Mouse (Mus musculus) embryonic stem cell, embryonic (primary cell): ENCODE data around the gene Ubac2.

Experiments used
- CTCF ChIA-PET, 4 experiments: fragments of 300-600 bp in 2 of 4; fragments of 350-600 bp in 2 of 4; sonication (Branson Sonifier 250); formaldehyde crosslinking; loops; one replicate each; lab custom pipeline; 2022; ENCODE audit warnings: inconsistent platforms in 2 of 4; lab: Charles Lee
- POLR2A ChIA-PET, 4 experiments: fragments of 300-600 bp in 2 of 4; fragments of 350-600 bp in 2 of 4; sonication (Branson Sonifier 250); formaldehyde crosslinking; loops; one replicate each; lab custom pipeline; 2022; ENCODE audit warnings: antibody characterized with exemption in 4 of 4, inconsistent platforms in 1 of 4; lab: Charles Lee

Gene Ubac2

GRCm38 (mm10) chr14:121991921-121992320 lies 113.5 kb downstream of the Ubac2 start:
- ChIA-PET CTCF (no interaction called here), POLR2A (interaction anchor here in 1 of 4 experiments (0.6 kb wide), 1 partner anchor 100 kb away, joined by 3 read pairs; no protein-coding TSS in a partner anchor)

- CTCF ChIA-PET = no interaction called here
- POLR2A ChIA-PET = interaction anchor here in 2 of 4 experiments (0.6 to 1.5 kb wide), 4 partner anchors 11 to 100 kb away, joined by 3 to 6 read pairs (median 3); no protein-coding TSS in a partner anchor
Measured at GRCm38 (mm10) chr14:121992395-121993280, 114.2 kb downstream of the Ubac2 start.

GRCm38 (mm10) chr14:121993616-121994015 lies 115.2 kb downstream of the Ubac2 start:
- POLR2A ChIA-PET = interaction anchor here in 1 of 4 experiments (0.9 to 1.5 kb wide), 2 partner anchors 24 to 65 kb away, joined by 3 to 6 read pairs; no protein-coding TSS in a partner anchor
- CTCF ChIA-PET = no interaction called here

GRCm38 (mm10) chr14:121994171-121994700 lies 115.8 kb downstream of the Ubac2 start:
- ChIA-PET CTCF (no interaction called here), POLR2A (no interaction called here)

- CTCF ChIA-PET = no interaction called here
- POLR2A ChIA-PET = no interaction called here
Measured at GRCm38 (mm10) chr14:121994846-121995556, 116.6 kb downstream of the Ubac2 start.

GRCm38 (mm10) chr14:121995557-121995870 lies 117.1 kb downstream of the Ubac2 start:
- ChIA-PET POLR2A (interaction anchor here in 1 of 4 experiments (1.0 kb wide), 1 partner anchor 130 kb away, joined by 4 read pairs; no protein-coding TSS in a partner anchor), CTCF (no interaction called here)

- ChIA-PET CTCF (interaction anchor here in 1 of 4 experiments (0.7 kb wide), 1 partner anchor 84 kb away, joined by 3 read pairs; no protein-coding TSS in a partner anchor), POLR2A (interaction anchor here in 2 of 4 experiments (1.3 kb wide), 2 partner anchors 36 to 66 kb away, joined by 3 read pairs; no protein-coding TSS in a partner anchor)
Measured at GRCm38 (mm10) chr14:121996786-121997185, 118.4 kb downstream of the Ubac2 start.

GRCm38 (mm10) chr14:121999455-121999854 lies 121.0 kb downstream of the Ubac2 start:
- CTCF ChIA-PET = interaction anchor here in 1 of 4 experiments (0.6 kb wide), 1 partner anchor 15 kb away, joined by 3 read pairs; no protein-coding TSS in a partner anchor
- POLR2A ChIA-PET = interaction anchor here in 2 of 4 experiments (0.8 to 1.2 kb wide), 4 partner anchors 51 to 73 kb away, joined by 3 read pairs; no protein-coding TSS in a partner anchor

GRCm38 (mm10) chr14:122000346-122001105 lies 122.1 kb downstream of the Ubac2 start:
- ChIA-PET CTCF (no interaction called here), POLR2A (no interaction called here)

GRCm38 (mm10) chr14:122002224-122002623 lies 123.8 kb downstream of the Ubac2 start:
- POLR2A ChIA-PET = interaction anchor here in 1 of 4 experiments (1.6 kb wide), 1 partner anchor 71 kb away, joined by 6 read pairs; no protein-coding TSS in a partner anchor

GRCm38 (mm10) chr14:122003812-122004211 lies 125.4 kb downstream of the Ubac2 start:
- CTCF ChIA-PET = no interaction called here
- POLR2A ChIA-PET = interaction anchor here in 3 of 4 experiments (0.6 to 1.6 kb wide), 5 partner anchors 11 to 358 kb away, joined by 3 to 6 read pairs (median 3); no protein-coding TSS in a partner anchor

More at GRCm38 (mm10) chr14:122002224-122002623, 123.8 kb downstream of the Ubac2 start:
- CTCF ChIA-PET = no interaction called here

- ChIA-PET CTCF (no interaction called here), POLR2A (no interaction called here)
Measured at GRCm38 (mm10) chr14:122008261-122008660, 129.8 kb downstream of the Ubac2 start.

GRCm38 (mm10) chr14:122009502-122009901 lies 131.1 kb downstream of the Ubac2 start:
- ChIA-PET POLR2A (interaction anchor here in 3 of 4 experiments (0.7 to 1.2 kb wide), 4 partner anchors 8 to 113 kb away, joined by 3 read pairs; no protein-coding TSS in a partner anchor), CTCF (interaction anchor here in 1 of 4 experiments (0.6 kb wide), 1 partner anchor 133 kb away, joined by 4 read pairs; no protein-coding TSS in a partner anchor)

GRCm38 (mm10) chr14:122010301-122010700 lies 131.9 kb downstream of the Ubac2 start:
- POLR2A ChIA-PET = no interaction called here

GRCm38 (mm10) chr14:122011768-122012167 lies 133.3 kb downstream of the Ubac2 start:
- CTCF ChIA-PET = no interaction called here
- POLR2A ChIA-PET = interaction anchor here in 1 of 4 experiments (1.1 kb wide), 1 partner anchor 11 kb away, joined by 4 read pairs; no protein-coding TSS in a partner anchor

More at GRCm38 (mm10) chr14:122010301-122010700, 131.9 kb downstream of the Ubac2 start:
- CTCF ChIA-PET = interaction anchor here in 1 of 4 experiments (0.6 kb wide), 1 partner anchor 134 kb away, joined by 4 read pairs; no protein-coding TSS in a partner anchor

GRCm38 (mm10) chr14:122012193-122012592 lies 133.8 kb downstream of the Ubac2 start:
- ChIA-PET CTCF (no interaction called here), POLR2A (interaction anchor here in 1 of 4 experiments (1.1 to 1.3 kb wide), 2 partner anchors 9 to 10 kb away, joined by 3 to 4 read pairs; no protein-coding TSS in a partner anchor)

GRCm38 (mm10) chr14:122012814-122013213 lies 134.4 kb downstream of the Ubac2 start:
- CTCF ChIA-PET = interaction anchor here in 1 of 4 experiments (0.6 kb wide), 1 partner anchor 120 kb away, joined by 3 read pairs; no protein-coding TSS in a partner anchor
- POLR2A ChIA-PET = interaction anchor here in 2 of 4 experiments (1.1 to 2.0 kb wide), 4 partner anchors 8 to 81 kb away, joined by 3 to 5 read pairs (median 4); no protein-coding TSS in a partner anchor
